Mouse (Mus musculus) kidney, embryonic 15.5 days (tissue): ENCODE data around the gene Adam17. TPM values are rescaled to one million over a fixed set of nuclear protein-coding genes. Genes with fewer than 3 reads are reported as not detected.
A peak's percentile ranks its signal among the peaks of the same experiment; 100 is the strongest.

Experiments used
- ATAC-seq: fragments of 200-750 bp; cut with Nextera tagmentation; replicated peaks from 2 replicates; pipeline ENCODE4 v1.8.0; 2017; ENCODE audit warnings: moderate TSS enrichment; ENCODE audit not compliant: low FRiP score
- H3K27ac ChIP-seq: fragments of 300-500 bp; sonication (generic); 2 replicates; pipeline ENCODE4 v1.5.1; 2015; ENCODE audit warnings: mild to moderate bottlenecking, inconsistent platforms
- H3K27me3 ChIP-seq: fragments of 300-500 bp; sonication (generic); 2 replicates; pipeline ENCODE4 v1.6.1; 2015; ENCODE audit warnings: inconsistent platforms
- H3K36me3 ChIP-seq: fragments of 300-500 bp; sonication (generic); 2 replicates; pipeline ENCODE4 v1.6.1; 2015; ENCODE audit warnings: inconsistent platforms
- H3K4me1 ChIP-seq: fragments of 300-500 bp; sonication (generic); 2 replicates; pipeline ENCODE4 v1.6.1; 2015; ENCODE audit warnings: inconsistent platforms
- H3K4me2 ChIP-seq: fragments of 300-500 bp; sonication (generic); 2 replicates; pipeline ENCODE4 v1.6.1; 2015; ENCODE audit warnings: moderate library complexity, mild to moderate bottlenecking, inconsistent platforms
- H3K4me3 ChIP-seq: fragments of 300-500 bp; sonication (generic); replicated peaks from 2 replicates; pipeline ENCODE4 v1.5.1; 2015; ENCODE audit warnings: mild to moderate bottlenecking, inconsistent platforms
- H3K9ac ChIP-seq: fragments of 300-500 bp; sonication (generic); 2 replicates; pipeline ENCODE4 v1.6.1; 2015; ENCODE audit warnings: mild to moderate bottlenecking, inconsistent platforms
- H3K9me3 ChIP-seq: fragments of 300-500 bp; sonication (generic); replicated peaks from 2 replicates; pipeline ENCODE4 v1.6.1; 2016; ENCODE audit warnings: inconsistent platforms
- WGBS: fragments of 180-500 bp; shearing (Covaris S2); methylation state at CpG from one replicate; pipeline ENCODE4 v1.1.7; 2015; ENCODE audit warnings: mixed read lengths; 5-methylcytosine and 5-hydroxymethylcytosine counted together
- polyA plus RNA-seq: library from polyadenylated mRNA; unstranded; fragments of >200 nt; fragmentation: Nextera tagmentation; extraction: Ambion mirVana; gene quantifications from 2 replicates; pipeline ENCODE4 v1.2.1, GENCODE M21; 2015

The Adam17 gene
- polyA plus RNA-seq, 1 experiment from 2014 or later = 44.9 TPM

- H3K27me3 ChIP-seq = no peaks in the 10 kb centered on the region
- WGBS = 85% methylated on average over 6 of the region's 6 CpGs
- no peak overlapping the region for H3K4me2 ChIP-seq
- no peak overlapping the region for H3K9ac ChIP-seq
- H3K4me3 ChIP-seq = no peak overlapping the region
- ATAC-seq = no peak
- peaks cover 49% of the 10 kb centered on the region for H3K36me3 ChIP-seq
- H3K27ac ChIP-seq = no peak overlapping the region
- H3K4me1 ChIP-seq = peaks cover 23% of the 10 kb centered on the region
- no peaks in the 10 kb centered on the region for H3K9me3 ChIP-seq
Observed at GRCm38 (mm10) chr12:21289651-21290050, 83.8 kb downstream of the Adam17 start.

DNA sequence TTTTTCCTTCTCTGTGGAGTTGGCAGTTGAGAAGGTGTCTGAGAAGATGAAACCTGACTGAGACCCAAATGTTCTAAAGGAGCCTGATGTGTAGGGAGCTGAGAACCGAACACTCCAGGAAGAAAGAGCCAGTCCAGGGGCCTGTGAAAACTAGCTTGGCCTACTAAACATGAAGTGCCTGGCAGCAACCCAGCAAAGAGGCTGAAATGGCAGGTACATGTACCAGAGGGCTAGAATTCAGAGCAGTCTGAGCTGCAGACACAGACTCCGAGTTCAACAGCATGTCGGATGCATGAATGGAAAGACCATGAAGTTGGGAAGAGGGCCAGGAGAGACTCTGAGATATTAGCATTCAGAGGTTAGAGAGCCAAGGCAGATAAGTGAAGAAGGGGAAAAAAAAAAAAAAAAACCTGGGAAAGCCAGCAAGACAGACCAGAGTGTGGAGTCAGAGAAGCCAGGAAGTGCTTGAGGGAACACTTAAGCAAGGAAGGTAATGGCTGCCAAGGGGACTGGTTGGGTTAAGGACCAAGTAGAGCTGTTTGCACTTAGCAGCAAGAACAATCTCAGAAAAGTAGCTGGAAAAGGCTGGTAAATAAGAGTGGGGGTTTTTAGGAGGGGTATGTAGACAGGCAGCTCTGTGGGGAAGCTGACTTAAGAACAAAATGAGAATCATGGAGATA, 84.6 kb downstream of the Adam17 start:
- H3K4me3 ChIP-seq = no peak overlapping the region
- H3K4me1 ChIP-seq = peaks cover 23% of the 10 kb centered on the region
- H3K27ac ChIP-seq = no peak overlapping the region
- no peak overlapping the region for H3K9ac ChIP-seq
- no peak for ATAC-seq
- H3K4me2 ChIP-seq = no peak overlapping the region
- H3K9me3 ChIP-seq = no peaks in the 10 kb centered on the region
- no peaks in the 10 kb centered on the region for H3K27me3 ChIP-seq
- peaks cover 41% of the 10 kb centered on the region for H3K36me3 ChIP-seq
- WGBS = 93% methylated on average over 3 of the region's 3 CpGs

DNA sequence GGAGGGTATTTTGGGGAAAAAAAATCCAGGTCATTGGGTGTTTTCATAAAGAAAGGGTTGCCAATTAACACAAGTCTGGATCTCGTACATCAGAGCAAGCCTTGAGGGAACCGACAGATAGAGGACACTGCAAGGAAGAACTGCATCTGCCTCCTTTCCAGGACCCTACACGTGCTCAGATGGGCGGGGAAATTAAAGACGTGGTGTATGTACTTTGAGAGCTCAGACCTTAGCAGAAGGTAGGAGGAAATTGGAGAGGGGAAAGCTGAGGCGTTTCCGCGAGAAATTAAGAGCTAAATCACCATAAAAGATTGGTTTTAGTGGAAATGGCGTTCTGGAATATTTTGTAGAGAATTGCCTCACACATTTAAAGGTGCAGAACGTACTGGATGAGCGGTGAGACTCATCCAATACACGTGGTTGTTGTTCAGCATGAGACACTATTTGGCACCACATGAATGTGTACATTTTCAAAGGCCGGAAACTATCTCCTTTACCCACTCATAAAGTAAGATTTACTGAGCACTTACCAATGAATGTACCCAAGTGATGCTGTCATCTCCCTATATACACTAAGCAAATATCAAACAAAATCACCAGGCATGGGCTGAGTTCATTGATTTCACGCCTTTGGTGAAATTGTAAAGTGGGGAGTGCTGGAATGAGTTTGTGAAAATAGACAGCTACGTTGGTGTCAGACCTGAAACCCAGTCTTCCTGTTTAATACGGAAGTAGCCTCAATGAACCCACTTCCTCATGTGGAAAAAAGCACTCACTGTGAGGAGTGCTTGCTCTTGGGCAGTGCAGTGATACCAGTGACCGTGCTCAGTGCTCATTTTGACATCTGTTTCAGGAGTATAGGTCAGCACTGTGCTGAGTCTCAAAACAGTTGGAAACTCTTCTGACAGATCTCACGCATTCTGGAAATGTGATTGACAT, 86.5 kb downstream of the Adam17 start:
- H3K9me3 ChIP-seq = no peaks in the 10 kb centered on the region
- ATAC-seq = no peak
- WGBS = 30% methylated on average over 18 of the region's 18 CpGs

DNA sequence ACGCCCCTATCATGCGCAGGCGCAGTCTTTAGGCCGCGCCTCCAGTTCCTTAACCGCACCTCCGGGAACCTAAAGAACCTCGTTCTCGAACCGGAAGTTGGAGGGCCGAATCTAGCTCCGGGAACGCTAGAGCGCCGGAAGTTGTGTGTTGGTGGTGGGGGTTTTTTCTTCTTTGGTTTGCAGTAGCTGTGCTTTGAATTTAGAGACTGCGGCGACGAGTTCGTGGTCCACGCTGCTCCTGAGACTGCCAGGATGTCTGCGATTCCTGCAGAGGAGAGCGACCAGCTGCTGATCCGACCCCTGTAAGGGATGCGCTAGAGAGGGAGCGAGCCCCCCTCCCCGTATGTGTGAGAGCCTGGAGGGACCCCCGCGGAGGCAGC, 87.2 kb downstream of the Adam17 start, which contains the start of gene Itgb1bp1:
Gene Itgb1bp1, minus strand, starts transcription at position 42 of the 380 bp plus-strand sequence.
- H3K9ac ChIP-seq = peak within 1 kb of the TSS; percentile 90
- peak; percentile 96 for ATAC-seq
- H3K9me3 ChIP-seq = no peaks in the 10 kb centered on the region
- H3K36me3 ChIP-seq = peaks cover 15% of the 10 kb centered on the region
- peak within 1 kb of the TSS; percentile 94 for H3K27ac ChIP-seq
- H3K27me3 ChIP-seq = no peaks in the 10 kb centered on the region
- H3K4me3 ChIP-seq = peak within 1 kb of the TSS; percentile 91
- peak within 1 kb of the TSS; percentile 86 for H3K4me2 ChIP-seq
- peaks cover 23% of the 10 kb centered on the region for H3K4me1 ChIP-seq
- WGBS = under 1% methylated on average over 28 of the region's 28 CpGs

More for the DNA sequence above, 86.5 kb downstream of the Adam17 start:
- Histone ChIP-seq H3K4me2 (peak overlapping the region; percentile 86), H3K27me3 (no peaks in the 10 kb centered on the region), H3K36me3 (peaks cover 22% of the 10 kb centered on the region), H3K9ac (peak overlapping the region; percentile 90), H3K27ac (peak overlapping the region; percentile 94), H3K4me1 (peaks cover 23% of the 10 kb centered on the region), H3K4me3 (peak overlapping the region; percentile 91)

GRCm38 (mm10) chr12:21285508-21286242, 87.8 kb downstream of the Adam17 start:
- peak; percentile 88 for ATAC-seq
- H3K9me3 ChIP-seq = no peaks in the 10 kb centered on the region
- no peaks in the 10 kb centered on the region for H3K27me3 ChIP-seq
- H3K27ac ChIP-seq = peak overlapping the region; percentile 76
- H3K4me2 ChIP-seq = peak overlapping the region; percentile 86
- peak overlapping the region; percentile 91 for H3K4me3 ChIP-seq
- WGBS = under 1% methylated on average over 47 of the region's 47 CpGs
- H3K36me3 ChIP-seq = peaks cover 9% of the 10 kb centered on the region
- peak overlapping the region; percentile 90 for H3K9ac ChIP-seq
- H3K4me1 ChIP-seq = peaks cover 23% of the 10 kb centered on the region

DNA sequence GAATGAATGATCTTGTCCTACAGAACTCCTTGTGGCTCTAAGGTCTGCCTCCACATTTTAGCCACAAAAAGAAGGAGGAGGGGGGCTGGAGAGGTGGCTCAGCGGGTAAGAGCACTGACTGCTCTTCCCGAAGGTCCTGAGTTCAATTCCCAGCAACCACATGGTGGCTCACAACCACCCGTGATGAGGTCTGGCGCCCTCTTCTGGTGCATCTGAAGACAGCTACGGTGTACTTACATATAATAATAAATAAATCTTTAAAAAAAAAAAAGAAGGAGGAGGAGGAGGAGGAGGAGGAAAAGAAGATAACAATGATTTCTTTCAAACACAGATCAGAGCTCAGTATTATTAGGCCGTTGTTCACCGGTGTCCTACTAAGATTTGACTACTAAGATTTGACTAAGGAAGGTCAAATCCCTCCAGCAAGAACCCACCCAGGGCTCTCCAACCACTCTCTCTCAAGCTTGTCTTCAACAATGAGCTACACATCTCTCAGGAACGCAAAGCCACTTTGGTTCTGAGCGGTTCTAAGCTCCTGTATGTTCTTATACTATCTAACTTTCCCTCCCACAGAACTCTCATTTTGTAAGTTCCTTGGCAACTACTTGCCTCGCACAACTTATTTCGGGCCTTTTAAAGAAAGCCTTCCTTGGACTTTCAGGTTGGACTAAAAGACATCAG, 88.5 kb downstream of the Adam17 start, which contains the start of gene Cpsf3:
Gene Cpsf3, plus strand, starts transcription at position 631 of the 681 bp plus-strand sequence.
- H3K9me3 ChIP-seq = no peaks in the 10 kb centered on the region

DNA sequence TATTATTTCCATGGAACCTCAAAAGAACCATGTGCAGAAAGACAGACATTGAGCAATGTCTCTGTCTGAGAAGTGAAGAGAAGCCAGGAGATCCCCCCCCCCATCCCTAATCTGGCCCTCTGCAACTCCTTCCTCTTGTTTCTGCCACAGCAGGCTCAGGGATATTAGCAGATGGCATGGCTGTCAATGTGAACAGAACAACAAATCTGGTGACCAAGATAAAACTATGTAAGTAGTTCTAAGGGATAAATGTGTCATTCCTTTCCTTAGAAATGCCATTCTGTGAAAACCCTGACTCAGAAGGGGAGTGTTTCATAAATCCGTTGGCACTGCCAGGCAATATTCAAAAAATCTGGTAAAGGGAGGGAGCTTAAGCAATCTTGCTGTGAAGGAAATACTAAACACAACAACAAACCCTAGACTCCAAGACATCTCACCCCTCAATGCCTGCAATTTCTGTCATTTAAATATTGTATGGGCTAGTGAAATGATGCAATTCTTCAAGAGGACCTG, 96.0 kb downstream of the Adam17 start:
- Histone ChIP-seq H3K4me1 (no peaks in the 10 kb centered on the region), H3K36me3 (peaks cover 29% of the 10 kb centered on the region; the same call in 1 of the 2 replicates), H3K9me3 (no peaks in the 10 kb centered on the region), H3K27me3 (no peaks in the 10 kb centered on the region), H3K4me2 (no peak overlapping the region), H3K27ac (no peak overlapping the region), H3K4me3 (no peak overlapping the region), H3K9ac (no peak overlapping the region)
- WGBS = 81% methylated on average over 1 of the region's 1 CpGs
- no peak for ATAC-seq

More for the DNA sequence above, 88.5 kb downstream of the Adam17 start, which contains the start of gene Cpsf3:
- Histone ChIP-seq H3K4me1 (peaks cover 23% of the 10 kb centered on the region), H3K4me2 (peak within 1 kb of the TSS; percentile 86), H3K9ac (peak within 1 kb of the TSS; percentile 90), H3K4me3 (peak within 1 kb of the TSS; percentile 91), H3K36me3 (peaks cover 1% of the 10 kb centered on the region; the same call in 1 of the 2 replicates), H3K27me3 (no peaks in the 10 kb centered on the region), H3K27ac (peak within 1 kb of the TSS; percentile 94)
- WGBS = 48% methylated on average over 11 of the region's 11 CpGs
- ATAC-seq = no peak

- WGBS = 77% methylated on average over 7 of the region's 7 CpGs
- Histone ChIP-seq H3K4me3 (no peak overlapping the region), H3K9me3 (no peaks in the 10 kb centered on the region), H3K9ac (no peak overlapping the region), H3K27me3 (no peaks in the 10 kb centered on the region), H3K27ac (no peak overlapping the region), H3K36me3 (peaks cover 59% of the 10 kb centered on the region), H3K4me2 (no peak overlapping the region), H3K4me1 (no peaks in the 10 kb centered on the region)
- no peak for ATAC-seq
Observed at GRCm38 (mm10) chr12:21274446-21274845, 99.0 kb downstream of the Adam17 start.

Other genes starting within 250 kb of the Adam17 start
- 112 and 115 TPM in 2 replicates for gene Cpsf3, start 88.2 kb downstream of the Adam17 start, polyA plus RNA-seq
- 45.8 and 46.0 TPM in 2 replicates for gene Itgb1bp1, start 87.3 kb downstream of the Adam17 start, polyA plus RNA-seq
- 67.7 and 78.7 TPM in 2 replicates for gene Iah1, start 57.2 kb downstream of the Adam17 start, polyA plus RNA-seq
- 741 and 774 TPM in 2 replicates for gene Ywhaq, start 44.0 kb upstream of the Adam17 start, polyA plus RNA-seq